Mouse (Mus musculus) forebrain, embryonic 12.5 days (tissue): Measurements from ENCODE around the gene Pcsk4. TPM values are rescaled to one million over a fixed set of nuclear protein-coding genes. Genes with fewer than 3 reads are reported as not detected.
"Not testable (repeated sequence)": the region's sequence is repeated elsewhere in the genome, so short reads cannot be mapped to it uniquely, and the experiment has no call there.

Experiments
- ATAC-seq: fragments of 200-750 bp; cut with Nextera tagmentation; 2 replicates; pipeline ENCODE4 v1.8.0; 2017; ENCODE audit warnings: moderate TSS enrichment; ENCODE audit not compliant: low FRiP score
- H3K27ac ChIP-seq: fragments of 300-500 bp; sonication (generic); 2 replicates; pipeline ENCODE4 v1.5.1; 2016; ENCODE audit warnings: mild to moderate bottlenecking
- H3K27me3 ChIP-seq: fragments of 300-500 bp; sonication (generic); 2 replicates; pipeline ENCODE4 v1.6.1; 2016; ENCODE audit warnings: mild to moderate bottlenecking
- H3K36me3 ChIP-seq: fragments of 300-500 bp; sonication (generic); replicated peaks from 2 replicates; pipeline ENCODE4 v1.6.1; 2016; ENCODE audit warnings: mild to moderate bottlenecking
- H3K4me1 ChIP-seq: fragments of 300-500 bp; sonication (generic); 2 replicates; pipeline ENCODE4 v1.6.1; 2016
- H3K4me2 ChIP-seq: fragments of 300-500 bp; sonication (generic); 2 replicates; pipeline ENCODE4 v1.6.1; 2016; ENCODE audit warnings: mild to moderate bottlenecking, moderate library complexity
- H3K4me3 ChIP-seq: fragments of 300-500 bp; sonication (generic); replicated peaks from 2 replicates; pipeline ENCODE4 v1.5.1; 2016; ENCODE audit warnings: mild to moderate bottlenecking
- H3K9ac ChIP-seq: fragments of 300-500 bp; sonication (generic); 2 replicates; pipeline ENCODE4 v1.6.1; 2016; ENCODE audit warnings: mild to moderate bottlenecking
- H3K9me3 ChIP-seq: fragments of 300-500 bp; sonication (generic); 2 replicates; pipeline ENCODE4 v1.6.1; 2016
- WGBS: fragments of 180-500 bp; shearing (Covaris S2); methylation state at CpG from one replicate; pipeline ENCODE4 v1.1.7; 2016; 5-methylcytosine and 5-hydroxymethylcytosine counted together
- polyA plus RNA-seq: library from polyadenylated mRNA; unstranded; fragments of >200 nt; fragmentation: Nextera tagmentation; extraction: Ambion mirVana; gene quantifications from 2 replicates; pipeline ENCODE4 v1.2.1, GENCODE M21; 2016

Gene Pcsk4
- polyA plus RNA-seq, 1 experiment from 2014 or later: 3.7 TPM

- peaks cover 100% of the 10 kb centered on the region for H3K27me3 ChIP-seq
- ATAC-seq, H3K4me2 ChIP-seq, H3K27ac ChIP-seq, H3K9me3 ChIP-seq, H3K4me3 ChIP-seq, H3K9ac ChIP-seq, H3K36me3 ChIP-seq: not testable (repeated sequence)
- 76% methylated on average over 6 of the region's 6 CpGs for WGBS
- H3K4me1 ChIP-seq: peaks cover 47% of the 10 kb centered on the region
Observed at GRCm38 (mm10) chr10:80345929-80346328, 16.6 kb upstream of the Pcsk4 start.

- H3K9ac ChIP-seq: peak overlapping the region; percentile 21; the same call in 1 of the 2 replicates
- no peak overlapping the region for H3K27ac ChIP-seq
- H3K36me3 ChIP-seq: no peaks in the 10 kb centered on the region
- WGBS: 2% methylated on average over 16 of the region's 16 CpGs
- peaks cover 47% of the 10 kb centered on the region for H3K4me1 ChIP-seq
- H3K4me2 ChIP-seq: no peak overlapping the region
- no peaks in the 10 kb centered on the region for H3K9me3 ChIP-seq
- H3K27me3 ChIP-seq: peaks cover 100% of the 10 kb centered on the region
- no peak overlapping the region for H3K4me3 ChIP-seq
- no peak for ATAC-seq
Observed at GRCm38 (mm10) chr10:80345122-80345521, 15.8 kb upstream of the Pcsk4 start.

GRCm38 (mm10) chr10:80344131-80344661 is 14.9 kb upstream of the Pcsk4 start:
- Histone ChIP-seq H3K9ac (no peak overlapping the region), H3K27me3 (peaks cover 99% of the 10 kb centered on the region), H3K4me3 (no peak overlapping the region), H3K4me2 (no peak overlapping the region), H3K27ac (no peak overlapping the region), H3K9me3 (no peaks in the 10 kb centered on the region), H3K36me3 (no peaks in the 10 kb centered on the region), H3K4me1 (peaks cover 46% of the 10 kb centered on the region)
- WGBS: 44% methylated on average over 9 of the region's 9 CpGs
- ATAC-seq: no peak

GRCm38 (mm10) chr10:80343425-80343895 is 14.2 kb upstream of the Pcsk4 start:
- H3K9ac ChIP-seq: no peak overlapping the region
- H3K9me3 ChIP-seq: no peaks in the 10 kb centered on the region
- peaks cover 39% of the 10 kb centered on the region for H3K4me1 ChIP-seq
- H3K4me2 ChIP-seq: peak overlapping the region; percentile 57
- no peaks in the 10 kb centered on the region for H3K36me3 ChIP-seq
- WGBS: 32% methylated on average over 13 of the region's 13 CpGs
- H3K4me3 ChIP-seq: peak overlapping the region; percentile 38
- no peak; the same call in 1 of the 2 replicates for ATAC-seq
- peaks cover 94% of the 10 kb centered on the region for H3K27me3 ChIP-seq
- no peak overlapping the region for H3K27ac ChIP-seq

GRCm38 (mm10) chr10:80342749-80343424 is 13.6 kb upstream of the Pcsk4 start:
- H3K4me3 ChIP-seq: peak overlapping the region; percentile 38
- H3K4me2 ChIP-seq: peak overlapping the region; percentile 57
- H3K36me3 ChIP-seq: no peaks in the 10 kb centered on the region
- 0 out of 2 replicates have a peak overlapping the region, but pooled peaks have one; percentile 0 for H3K9ac ChIP-seq
- peak; percentile 76 for ATAC-seq
- WGBS: under 1% methylated on average over 29 of the region's 33 CpGs
- peaks cover 94% of the 10 kb centered on the region for H3K27me3 ChIP-seq
- no peaks in the 10 kb centered on the region for H3K9me3 ChIP-seq
- H3K27ac ChIP-seq: no peak overlapping the region
- peaks cover 33% of the 10 kb centered on the region for H3K4me1 ChIP-seq

GRCm38 (mm10) chr10:80342305-80342748 is 13.0 kb upstream of the Pcsk4 start:
- peak overlapping the region; percentile 57 for H3K4me2 ChIP-seq
- H3K4me3 ChIP-seq: peak overlapping the region; percentile 38
- no peaks in the 10 kb centered on the region for H3K9me3 ChIP-seq
- H3K36me3 ChIP-seq: no peaks in the 10 kb centered on the region
- ATAC-seq: no peak; the same call in 1 of the 2 replicates
- H3K9ac ChIP-seq: 0 out of 2 replicates have a peak overlapping the region, but pooled peaks have one; percentile 0
- H3K4me1 ChIP-seq: peaks cover 30% of the 10 kb centered on the region
- peaks cover 90% of the 10 kb centered on the region for H3K27me3 ChIP-seq
- no peak overlapping the region for H3K27ac ChIP-seq
- whole genome bisulfite sequencing: 1% methylated on average over 26 of the region's 26 CpGs

GRCm38 (mm10) chr10:80341491-80342304 is 12.4 kb upstream of the Pcsk4 start:
- H3K4me2 ChIP-seq: peak overlapping the region; percentile 57; the same call in 1 of the 2 replicates
- no peak overlapping the region for H3K27ac ChIP-seq
- H3K4me3 ChIP-seq: peak overlapping the region; percentile 38
- no peaks in the 10 kb centered on the region for H3K9me3 ChIP-seq
- 0 out of 2 replicates have a peak overlapping the region, but pooled peaks have one; percentile 0 for H3K9ac ChIP-seq
- no peak for ATAC-seq
- H3K27me3 ChIP-seq: peaks cover 84% of the 10 kb centered on the region
- WGBS: 3% methylated on average over 47 of the region's 47 CpGs
- peaks cover 30% of the 10 kb centered on the region for H3K4me1 ChIP-seq
- H3K36me3 ChIP-seq: no peaks in the 10 kb centered on the region

- 0 out of 2 replicates have a peak overlapping the region, but pooled peaks have one; percentile 38 for H3K4me3 ChIP-seq
- no peaks in the 10 kb centered on the region for H3K9me3 ChIP-seq
- peaks cover 77% of the 10 kb centered on the region for H3K27me3 ChIP-seq
- no peak overlapping the region for H3K27ac ChIP-seq
- no peak for ATAC-seq
- H3K36me3 ChIP-seq: no peaks in the 10 kb centered on the region
- H3K4me1 ChIP-seq: peaks cover 30% of the 10 kb centered on the region
- no peak overlapping the region for H3K4me2 ChIP-seq
- H3K9ac ChIP-seq: no peak overlapping the region
- WGBS: 9% methylated on average over 21 of the region's 21 CpGs
Observed at GRCm38 (mm10) chr10:80341026-80341425, 11.7 kb upstream of the Pcsk4 start.

GRCm38 (mm10) chr10:80339941-80340750 is 10.8 kb upstream of the Pcsk4 start:
- WGBS: 22% methylated on average over 19 of the region's 19 CpGs
- Histone ChIP-seq H3K4me1 (peaks cover 27% of the 10 kb centered on the region), H3K4me3 (no peak overlapping the region), H3K27ac (no peak overlapping the region), H3K36me3 (no peaks in the 10 kb centered on the region), H3K9me3 (no peaks in the 10 kb centered on the region), H3K27me3 (peaks cover 74% of the 10 kb centered on the region), H3K4me2 (no peak overlapping the region), H3K9ac (no peak overlapping the region)
- ATAC-seq: no peak; the same call in 1 of the 2 replicates

GRCm38 (mm10) chr10:80336263-80336662 is 7.0 kb upstream of the Pcsk4 start:
- Histone ChIP-seq H3K4me2 (no peak overlapping the region), H3K36me3 (no peaks in the 10 kb centered on the region), H3K27ac (no peak overlapping the region), H3K4me1 (no peaks in the 10 kb centered on the region), H3K27me3 (peaks cover 49% of the 10 kb centered on the region), H3K4me3 (no peak overlapping the region), H3K9ac (no peak overlapping the region), H3K9me3 (no peaks in the 10 kb centered on the region)
- 92% methylated on average over 12 of the region's 12 CpGs for WGBS
- no peak for ATAC-seq

GRCm38 (mm10) chr10:80332525-80332989 is 3.3 kb upstream of the Pcsk4 start:
- 0 out of 2 replicates have a peak overlapping the region, but pooled peaks have one; percentile 4 for H3K9ac ChIP-seq
- H3K36me3 ChIP-seq: no peaks in the 10 kb centered on the region
- H3K4me1 ChIP-seq: peaks cover 15% of the 10 kb centered on the region
- H3K27me3 ChIP-seq: peaks cover 29% of the 10 kb centered on the region
- no peak overlapping the region for H3K4me3 ChIP-seq
- no peak overlapping the region for H3K4me2 ChIP-seq
- H3K27ac ChIP-seq: no peak overlapping the region
- ATAC-seq: no peak
- 89% methylated on average over 5 of the region's 5 CpGs for WGBS
- no peaks in the 10 kb centered on the region for H3K9me3 ChIP-seq
